20 mouse cellular contexts compared by ENCODE assay signal in the genomic region with DNA sequence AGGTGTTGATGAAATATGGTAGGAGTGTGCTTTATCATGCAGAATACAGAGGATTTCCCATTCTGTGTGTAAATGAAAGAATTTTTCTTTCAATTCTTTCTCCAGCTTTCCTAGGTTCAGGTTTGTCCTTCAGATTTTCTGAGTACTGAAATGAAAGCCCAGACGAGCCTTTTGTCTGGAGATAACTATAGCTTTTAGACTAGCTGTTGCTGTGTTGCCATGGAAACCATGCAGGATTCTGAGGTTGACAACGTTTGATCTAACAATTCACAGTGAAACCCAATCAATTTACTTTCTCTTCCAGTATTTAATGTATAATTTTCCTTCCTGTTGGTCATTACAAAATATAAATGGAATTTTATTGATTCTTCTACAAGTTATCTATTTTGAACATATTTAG. TPM values are rescaled to one million over a fixed set of nuclear protein-coding genes. Genes with fewer than 3 reads are reported as not detected.
A peak's percentile ranks its signal among the peaks of the same experiment; 100 is the strongest.
DNase-seq lines count a peak whose midpoint lies in the region; ATAC-seq and TF ChIP-seq lines count a peak whose summit lies in the region.
"Had no signal": no experiment of that assay in that cellular context is flagged by ENCODE, and none has a peak within 500 bp of the region (broad histone marks: within the 10 kb centered on the region; RNA-seq: fewer than 3 reads in every experiment).

No protein-coding gene starts in this region.

- no peak for ATAC-seq in hindbrain, postnatal 0 days
- no peak for ATAC-seq in hindbrain, embryonic 13.5 days (ENCODE audit: low FRiP score)
- ATAC-seq in forebrain, embryonic 15.5 days (replicated peaks) = 0 out of 2 replicates have a peak, but pooled peaks have one; percentile 36
- ATAC-seq in midbrain, embryonic 15.5 days (replicated peaks) = peak; percentile 68; the same call in 1 of the 2 replicates
- ATAC-seq: CD4-positive, CD25-positive, alpha-beta regulatory T cell, adult 4 months; lung, postnatal 0 days had no signal

- peaks cover 6% of the 10 kb centered on the region for H3K4me1 ChIP-seq in hindbrain, postnatal 0 days (ENCODE audit: insufficient read depth, low read length)
- peaks cover 2% of the 10 kb centered on the region; the same call in 1 of the 2 replicates for H3K4me1 ChIP-seq in hindbrain, embryonic 13.5 days (replicated peaks)
- peaks cover 45% of the 10 kb centered on the region for H3K4me1 ChIP-seq in forebrain, embryonic 15.5 days
- H3K4me1 ChIP-seq in midbrain, embryonic 15.5 days = peaks cover 19% of the 10 kb centered on the region

- H3K9me3 ChIP-seq in hindbrain, postnatal 0 days (ENCODE audit: low read length) = no peaks in the 10 kb centered on the region
- no peaks in the 10 kb centered on the region for H3K9me3 ChIP-seq in hindbrain, embryonic 13.5 days
- H3K9me3 ChIP-seq in forebrain, embryonic 15.5 days = no peaks in the 10 kb centered on the region
- H3K9me3 ChIP-seq in midbrain, embryonic 15.5 days = no peaks in the 10 kb centered on the region

- TF ChIP-seq CTCF in hindbrain, postnatal 0 days (IDR thresholded peaks at IDR 0.05; ENCODE audit: low read depth) = no peak

- no peaks in the 10 kb centered on the region for H3K27me3 ChIP-seq in hindbrain, postnatal 0 days (ENCODE audit: insufficient read depth, low read length)
- H3K27me3 ChIP-seq in hindbrain, embryonic 13.5 days = no peaks in the 10 kb centered on the region
- no peaks in the 10 kb centered on the region for H3K27me3 ChIP-seq in forebrain, embryonic 15.5 days
- H3K27me3 ChIP-seq in midbrain, embryonic 15.5 days (replicated peaks) = no peaks in the 10 kb centered on the region

- no peak overlapping the region for H3K4me2 ChIP-seq in hindbrain, postnatal 0 days (ENCODE audit: low read depth, low read length)
- H3K4me2 ChIP-seq in hindbrain, embryonic 13.5 days = no peak overlapping the region
- H3K4me2 ChIP-seq in forebrain, embryonic 15.5 days (replicated peaks) = no peak overlapping the region
- H3K4me2 ChIP-seq in midbrain, embryonic 15.5 days = no peak overlapping the region
- H3K4me2 ChIP-seq: heart, embryonic 11.5 days had no signal

- 10% methylated on average over 2 of the region's 2 CpGs for WGBS in hindbrain, postnatal 0 days
- 6% methylated on average over 2 of the region's 2 CpGs for WGBS in hindbrain, embryonic 13.5 days
- 4% methylated on average over 2 of the region's 2 CpGs for WGBS in forebrain, embryonic 15.5 days
- WGBS in midbrain, embryonic 15.5 days = 8% methylated on average over 2 of the region's 2 CpGs

- no peak overlapping the region for H3K9ac ChIP-seq in hindbrain, postnatal 0 days (replicated peaks; ENCODE audit: low read length)
- H3K9ac ChIP-seq in hindbrain, embryonic 13.5 days = no peak overlapping the region
- no peak overlapping the region for H3K9ac ChIP-seq in forebrain, embryonic 15.5 days (replicated peaks)
- no peak overlapping the region for H3K9ac ChIP-seq in midbrain, embryonic 15.5 days
- H3K9ac ChIP-seq: liver, embryonic 14.5 days had no signal

- peak; percentile 60 for DNase-seq in hindbrain, postnatal 0 days (ENCODE audit: low spot score)
- DNase-seq in embryo, embryonic 10.5 days (ENCODE audit: low spot score) = peak; percentile 47
- DNase-seq in cerebellum, adult 9-11 months = no peak
- DNase-seq in testis, postnatal 14 days (ENCODE audit: low spot score) = no peak
- DNase-seq: adrenal gland, postnatal 25 days; cerebellum, postnatal 36 days; gastrocnemius, postnatal 36 days; heart, postnatal 36 days; kidney, adult 11 months; kidney, postnatal 14 days; layer of hippocampus, postnatal 36 days had no signal

- H3K27ac ChIP-seq in hindbrain, postnatal 0 days = no peak overlapping the region
- no peak overlapping the region for H3K27ac ChIP-seq in hindbrain, embryonic 13.5 days
- H3K27ac ChIP-seq in forebrain, embryonic 15.5 days (replicated peaks) = peak overlapping the region; percentile 64; the same call in 1 of the 2 replicates
- peak overlapping the region; percentile 72 for H3K27ac ChIP-seq in midbrain, embryonic 15.5 days
- H3K27ac ChIP-seq: liver, embryonic 14.5 days had no signal

- no peaks in the 10 kb centered on the region for H3K36me3 ChIP-seq in hindbrain, postnatal 0 days (ENCODE audit: insufficient read depth, low read length)
- H3K36me3 ChIP-seq in hindbrain, embryonic 13.5 days = no peaks in the 10 kb centered on the region
- H3K36me3 ChIP-seq in forebrain, embryonic 15.5 days = peaks cover 4% of the 10 kb centered on the region; the same call in 1 of the 2 replicates
- no peaks in the 10 kb centered on the region for H3K36me3 ChIP-seq in midbrain, embryonic 15.5 days (replicated peaks)

- H3K4me3 ChIP-seq in hindbrain, postnatal 0 days (ENCODE audit: low read length) = no peak overlapping the region
- H3K4me3 ChIP-seq in hindbrain, embryonic 13.5 days = no peak overlapping the region
- H3K4me3 ChIP-seq in forebrain, embryonic 15.5 days = no peak overlapping the region
- no peak overlapping the region for H3K4me3 ChIP-seq in midbrain, embryonic 15.5 days

RNA-seq across cellular contexts. Expression of gene Gpm6a, which starts 34.5 kb away (rescaled TPM):
- total RNA-seq in hindbrain, postnatal 0 days (2014; rRNA removed) = 709 and 772 TPM in 2 replicates
- polyA plus RNA-seq in hindbrain, postnatal 0 days (2015; fragmentation: Nextera tagmentation; extraction: Ambion mirVana) = 546 and 548 TPM in 2 replicates
- polyA plus RNA-seq in hindbrain, embryonic 13.5 days (2015; fragmentation: Nextera tagmentation; extraction: Ambion mirVana) = 347 and 359 TPM in 2 replicates
- 599 and 667 TPM in 2 replicates for polyA plus RNA-seq in forebrain, embryonic 15.5 days (2015; fragmentation: Nextera tagmentation; extraction: Ambion mirVana)
- polyA plus RNA-seq in midbrain, embryonic 15.5 days (2015; fragmentation: Nextera tagmentation; extraction: Ambion mirVana) = 524 and 566 TPM in 2 replicates
- total RNA-seq: megakaryocyte, adult 5-6 weeks; MEL had no signal
- polyA plus RNA-seq: CD4-positive, CD25-positive, alpha-beta regulatory T cell, adult 4 months had no signal

Comparison
In these comparisons a context has a peak if more than half of its experiments do, and no peak if none do; other contexts are left out.
1. ATAC-seq: peak in forebrain, embryonic 15.5 days (single experiment) and midbrain, embryonic 15.5 days (single experiment); none in hindbrain, postnatal 0 days (single experiment) and hindbrain, embryonic 13.5 days (single experiment).
2. DNase-seq: peak in hindbrain, postnatal 0 days (single experiment) and embryo, embryonic 10.5 days (single experiment); none in cerebellum, adult 9-11 months (single experiment) and testis, postnatal 14 days (single experiment).
3. H3K27ac ChIP-seq: peak in forebrain, embryonic 15.5 days (single experiment) and midbrain, embryonic 15.5 days (single experiment); none in hindbrain, postnatal 0 days (single experiment) and hindbrain, embryonic 13.5 days (single experiment).